Mouse (Mus musculus): ENCODE measurements around the gene Pex26. TPM values are rescaled to one million over a fixed set of nuclear protein-coding genes. Genes with fewer than 3 reads are reported as not detected.

Pex26 gene
- total RNA-seq, 2 experiments from 2014 or later: 1.3 to 3.8 TPM

DNA sequence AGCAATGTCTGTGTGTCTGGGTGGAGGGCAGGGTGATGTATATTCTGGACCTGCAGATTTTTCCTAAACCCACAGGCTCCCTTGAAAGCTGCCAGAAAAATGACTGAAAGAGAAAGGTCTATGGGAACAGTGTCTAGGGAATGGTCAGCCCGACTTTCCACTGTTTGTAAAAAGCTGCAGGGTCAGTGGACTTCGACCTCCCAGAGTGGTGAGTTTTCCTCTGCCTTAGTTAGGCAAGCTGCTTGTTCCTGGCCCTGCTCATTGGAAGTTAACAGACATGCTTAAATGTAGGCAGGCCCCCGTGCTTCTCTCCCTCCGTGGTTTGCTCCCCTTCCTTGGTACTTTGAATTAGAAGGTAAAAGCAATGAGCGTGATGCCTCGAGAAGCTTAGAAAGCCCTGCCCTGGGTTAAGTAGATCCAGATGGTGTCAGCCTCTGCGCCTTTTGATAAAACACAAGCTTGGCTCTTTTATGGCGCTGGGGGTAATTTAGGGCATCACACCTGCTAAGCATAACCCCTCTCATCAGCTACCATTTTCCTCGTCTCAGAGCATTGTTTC is 14.4 kb downstream of the Pex26 start:
- no peak for ATAC-seq (replicated peaks; ENCODE audit: low FRiP score, poor library complexity, severe bottlenecking)

DNA sequence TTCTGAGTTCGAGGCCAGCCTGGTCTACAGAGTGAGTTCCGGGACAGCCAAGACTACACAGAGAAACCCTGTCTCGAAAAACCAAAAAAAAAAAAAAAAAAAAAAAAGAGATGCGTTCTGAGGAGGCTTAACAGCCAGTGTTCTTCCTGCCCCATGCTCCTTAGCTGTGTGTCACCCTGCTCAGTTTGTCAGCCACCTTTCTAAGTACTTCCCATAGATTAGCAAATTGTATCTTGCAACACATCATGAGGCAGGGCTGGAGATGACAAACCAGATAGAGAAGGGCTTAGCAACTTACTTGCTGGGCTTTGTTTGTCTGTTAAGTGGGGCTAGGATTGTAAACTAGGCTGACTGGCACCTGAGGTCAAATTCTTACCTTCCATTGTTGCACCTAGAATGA is 17.0 kb downstream of the Pex26 start:
- no peak for ATAC-seq (replicated peaks; ENCODE audit: low FRiP score, poor library complexity, severe bottlenecking)

GRCm38 (mm10) chr6:121202026-121202425 is 18.6 kb downstream of the Pex26 start:
- ATAC-seq (replicated peaks; ENCODE audit: low FRiP score, poor library complexity, severe bottlenecking): no peak

DNA sequence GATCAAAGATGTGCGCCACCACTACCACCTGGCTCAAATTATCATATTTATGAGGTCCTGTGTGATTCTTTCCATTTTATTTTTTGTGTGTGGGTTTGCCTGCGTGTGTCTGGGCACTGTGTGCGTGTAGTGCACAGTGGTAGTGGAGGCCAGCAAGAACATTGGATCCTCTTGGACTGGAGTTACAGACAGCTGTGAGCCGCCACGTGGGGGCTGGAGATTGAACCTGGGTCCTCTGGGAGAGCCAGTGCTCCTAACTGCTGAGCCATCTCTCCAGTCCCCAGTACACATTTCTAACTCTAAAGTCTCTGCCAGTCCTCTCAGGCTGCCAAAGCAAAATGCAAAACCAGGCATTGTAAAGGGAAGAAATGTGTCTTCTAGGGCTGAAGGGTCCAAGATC is 23.0 kb downstream of the Pex26 start:
- ATAC-seq (replicated peaks; ENCODE audit: low FRiP score, poor library complexity, severe bottlenecking): no peak

GRCm38 (mm10) chr6:121209584-121209983 is 26.1 kb downstream of the Pex26 start:
- ATAC-seq (replicated peaks; ENCODE audit: low FRiP score, poor library complexity, severe bottlenecking): no peak

- 0 out of 2 replicates have a peak, but pooled peaks have one; percentile 22 for ATAC-seq (replicated peaks; ENCODE audit: low FRiP score, poor library complexity, severe bottlenecking)
These were observed 26.9 kb downstream of the Pex26 start, which contains the start of gene Tuba8 for GRCm38 (mm10) chr6:121210149-121210925. TSS of gene Tuba8 (plus strand) at chr6:121210696.

DNA sequence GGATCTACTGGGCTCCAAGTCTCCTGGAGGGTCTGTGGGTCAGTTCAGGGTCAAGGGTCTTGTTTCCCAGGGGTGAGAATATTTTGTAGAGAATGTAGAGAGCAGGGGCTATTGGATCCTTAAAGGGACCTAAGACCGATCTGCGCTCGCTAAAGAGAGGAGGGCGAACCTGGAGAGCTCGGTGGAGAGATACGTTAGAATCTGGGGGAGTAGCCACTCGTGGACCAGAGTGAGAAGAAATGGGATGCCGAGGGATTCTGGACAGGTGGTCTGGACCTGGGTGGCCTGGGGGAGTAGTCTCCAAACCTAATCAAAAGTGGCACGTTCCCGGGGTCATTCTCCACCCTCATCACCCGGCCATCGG is 27.4 kb downstream of the Pex26 start:
- ATAC-seq (replicated peaks; ENCODE audit: low FRiP score, poor library complexity, severe bottlenecking): no peak

- ATAC-seq (replicated peaks; ENCODE audit: low FRiP score, poor library complexity, severe bottlenecking): no peak
These were observed 28.3 kb downstream of the Pex26 start for GRCm38 (mm10) chr6:121211743-121212142.

DNA sequence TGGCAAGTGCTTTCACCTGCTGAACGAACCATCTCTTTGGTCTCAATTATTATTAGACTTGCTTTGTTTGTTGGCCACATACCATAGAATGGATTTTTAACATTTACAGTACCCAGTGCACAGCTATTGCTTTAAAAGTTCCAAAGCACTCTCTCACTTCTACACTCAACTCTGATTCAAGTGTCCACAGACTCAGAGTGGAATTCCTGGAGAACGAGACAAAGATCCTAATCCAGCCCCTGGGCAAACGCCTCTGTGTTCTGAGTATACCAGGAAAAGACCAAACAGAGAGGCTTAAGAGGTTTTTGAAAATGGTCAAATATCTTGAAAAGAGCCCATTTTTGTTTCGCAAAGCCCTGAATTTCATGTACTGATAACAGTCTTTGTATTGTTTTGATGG is 29.5 kb downstream of the Pex26 start:
- no peak for ATAC-seq (replicated peaks; ENCODE audit: low FRiP score, poor library complexity, severe bottlenecking)

DNA sequence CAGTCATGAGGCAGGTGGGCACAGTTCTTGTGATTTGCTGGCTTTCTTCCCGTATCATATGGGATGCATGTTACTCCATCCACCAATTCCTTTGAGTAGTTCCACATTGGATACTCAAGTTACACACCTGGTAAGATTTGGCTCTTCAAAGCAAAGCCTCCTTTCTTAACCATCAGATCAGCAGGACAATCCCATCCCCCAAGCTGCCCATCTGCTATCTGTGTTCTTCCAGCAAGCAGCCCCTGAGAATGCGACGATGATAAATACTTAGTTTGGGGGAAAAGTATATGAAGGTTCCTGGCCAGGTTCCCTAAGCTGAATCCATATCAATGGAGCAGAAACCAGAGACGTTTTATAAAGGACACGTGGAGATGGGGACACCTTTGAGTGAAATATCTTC is 30.8 kb downstream of the Pex26 start:
- ATAC-seq (replicated peaks; ENCODE audit: low FRiP score, poor library complexity, severe bottlenecking): no peak

DNA sequence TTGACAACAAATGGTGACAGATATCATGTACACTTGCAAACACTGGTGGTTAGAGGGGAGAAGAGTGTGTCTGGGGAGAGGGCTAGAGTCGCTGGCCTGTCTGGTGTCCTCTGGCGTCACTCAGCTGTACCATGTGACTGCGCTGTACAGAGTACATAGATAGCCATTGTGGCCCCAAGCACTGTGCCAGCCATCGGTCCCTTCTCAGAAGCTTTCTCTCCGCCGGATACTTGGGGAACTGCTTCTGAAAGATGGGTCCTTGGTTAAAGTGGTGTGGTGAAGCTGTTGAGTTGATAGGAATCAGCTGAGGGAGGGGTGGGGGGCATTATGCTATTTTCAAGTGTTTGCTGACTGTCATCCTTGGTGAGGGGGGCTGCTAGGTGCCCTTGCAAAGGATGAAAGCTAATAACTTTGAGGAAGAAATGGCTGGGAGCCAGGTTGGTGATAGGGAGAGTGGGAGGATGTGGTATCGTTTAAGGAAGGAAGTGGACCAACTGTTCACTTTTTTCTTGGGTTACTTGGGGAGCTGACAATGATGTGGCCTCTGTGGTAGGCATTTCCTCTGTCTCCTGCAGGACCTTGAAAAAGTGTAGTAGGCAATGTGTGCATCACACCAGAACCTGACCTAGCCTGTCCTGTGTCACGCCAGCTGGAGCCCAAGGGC is 31.3 kb downstream of the Pex26 start:
- ATAC-seq (replicated peaks; ENCODE audit: low FRiP score, poor library complexity, severe bottlenecking): no peak

GRCm38 (mm10) chr6:121215336-121215735 is 31.9 kb downstream of the Pex26 start:
- ATAC-seq (replicated peaks; ENCODE audit: low FRiP score, poor library complexity, severe bottlenecking): no peak

- ATAC-seq (replicated peaks; ENCODE audit: low FRiP score, poor library complexity, severe bottlenecking): no peak
These were observed 32.4 kb downstream of the Pex26 start for GRCm38 (mm10) chr6:121215896-121216295.

DNA sequence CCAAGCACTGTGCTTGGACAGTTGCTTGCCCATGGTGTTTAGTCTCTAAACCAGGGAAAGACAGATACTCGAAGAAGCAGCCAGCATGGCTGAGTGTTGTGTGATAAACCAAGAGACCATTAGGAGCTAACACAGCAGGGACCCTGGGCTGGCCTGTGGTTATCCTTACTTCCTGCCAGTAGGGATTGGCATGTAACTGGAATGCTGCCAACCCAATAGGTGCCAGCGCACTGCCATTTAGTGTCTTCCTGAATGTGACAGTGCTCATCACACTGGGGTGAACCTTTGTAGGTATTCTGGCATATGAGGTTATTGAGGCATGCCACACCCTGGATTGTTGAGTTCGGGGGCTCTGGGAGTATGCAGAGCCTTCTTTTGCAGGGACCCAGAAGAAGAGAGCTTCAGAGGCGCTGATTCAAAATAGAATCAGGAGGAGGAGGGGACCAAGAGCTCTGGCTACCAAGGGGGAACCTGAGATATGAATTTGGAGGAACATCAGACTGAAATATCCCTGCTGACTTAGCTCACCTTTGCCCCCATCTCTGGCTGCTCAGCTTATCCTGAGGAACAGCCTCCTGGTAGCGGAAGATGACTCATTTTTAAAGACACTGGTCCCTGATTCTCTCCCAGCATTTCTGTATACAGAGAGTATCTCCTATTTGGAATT is 33.3 kb downstream of the Pex26 start:
- ATAC-seq (replicated peaks; ENCODE audit: low FRiP score, poor library complexity, severe bottlenecking): no peak

DNA sequence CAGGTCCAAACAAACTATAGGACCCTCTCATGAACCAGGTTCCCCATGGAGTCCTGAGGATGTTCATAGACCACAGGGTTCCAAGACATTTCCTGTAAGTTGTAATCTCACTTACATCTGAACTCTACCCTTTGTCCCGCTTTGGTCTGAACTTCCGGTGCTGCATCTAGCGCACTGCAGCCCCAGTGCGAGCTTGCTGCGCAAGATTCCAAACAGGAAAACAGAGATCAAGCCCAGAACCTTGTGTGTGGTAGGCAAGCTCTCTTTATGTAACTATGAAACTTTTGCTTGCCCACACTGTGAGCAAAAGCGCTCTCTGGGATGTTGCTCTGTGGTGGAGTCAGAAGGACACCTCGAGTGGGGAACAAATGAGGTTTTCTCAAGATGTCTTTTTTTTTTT is 34.5 kb downstream of the Pex26 start:
- ATAC-seq (replicated peaks; ENCODE audit: low FRiP score, poor library complexity, severe bottlenecking): no peak

- no peak for ATAC-seq (replicated peaks; ENCODE audit: low FRiP score, poor library complexity, severe bottlenecking)
These were observed 35.9 kb downstream of the Pex26 start for GRCm38 (mm10) chr6:121219406-121219805.

- no peak for ATAC-seq (replicated peaks; ENCODE audit: low FRiP score, poor library complexity, severe bottlenecking)
These were observed 36.7 kb downstream of the Pex26 start for GRCm38 (mm10) chr6:121220181-121220580.

DNA sequence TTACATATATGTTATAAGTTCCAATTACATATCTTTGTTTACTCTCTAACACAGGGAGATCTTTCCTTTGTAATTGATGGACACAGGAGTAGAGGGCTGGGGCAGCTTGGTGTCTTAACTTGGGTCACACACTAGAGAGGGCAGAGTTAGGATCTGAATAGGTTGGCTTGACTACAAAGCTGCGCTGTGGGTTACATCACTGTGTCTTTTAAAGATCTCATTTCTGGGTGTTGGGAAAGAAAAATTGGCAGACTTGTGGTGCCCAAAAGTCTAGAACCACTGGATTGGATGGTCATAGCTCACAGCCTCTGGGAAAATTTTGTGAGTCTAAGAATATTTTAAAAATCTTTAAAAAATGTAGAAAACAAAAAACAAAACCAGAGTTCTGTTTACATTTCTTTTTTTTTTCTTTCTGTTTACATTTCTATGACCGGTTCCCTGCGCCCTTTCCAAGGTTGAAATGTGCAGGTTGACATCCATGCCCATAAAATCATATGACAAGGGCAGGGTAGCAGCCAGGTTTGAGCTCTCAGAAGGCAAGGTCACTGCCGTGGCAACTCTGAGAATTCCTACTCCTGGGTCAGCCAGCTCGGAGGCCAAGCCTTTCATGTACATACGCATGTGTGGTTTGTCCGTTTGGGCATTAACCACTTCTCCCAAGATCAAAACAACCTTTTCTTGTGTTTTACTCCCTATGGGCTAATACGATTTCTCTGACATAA is 38.6 kb downstream of the Pex26 start:
- ATAC-seq (replicated peaks; ENCODE audit: low FRiP score, poor library complexity, severe bottlenecking): no peak

DNA sequence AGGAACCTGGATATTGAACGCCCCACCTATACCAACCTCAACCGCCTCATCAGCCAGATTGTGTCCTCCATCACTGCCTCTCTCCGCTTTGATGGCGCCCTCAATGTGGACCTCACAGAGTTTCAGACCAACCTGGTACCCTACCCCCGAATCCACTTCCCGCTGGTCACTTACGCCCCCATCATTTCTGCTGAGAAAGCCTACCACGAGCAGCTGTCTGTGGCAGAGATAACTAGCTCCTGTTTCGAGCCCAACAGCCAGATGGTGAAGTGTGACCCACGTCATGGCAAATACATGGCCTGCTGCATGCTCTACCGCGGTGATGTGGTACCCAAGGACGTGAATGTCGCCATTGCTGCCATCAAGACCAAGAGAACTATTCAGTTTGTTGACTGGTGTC is 39.5 kb downstream of the Pex26 start:
- ATAC-seq (replicated peaks; ENCODE audit: low FRiP score, poor library complexity, severe bottlenecking): no peak

- no peak for ATAC-seq (replicated peaks; ENCODE audit: low FRiP score, poor library complexity, severe bottlenecking)
These were observed 40.6 kb downstream of the Pex26 start for GRCm38 (mm10) chr6:121224067-121224466.

Measured in erythroblast, adult 5-6 weeks (primary cell).